Mouse (Mus musculus) naive thymus-derived CD4-positive, alpha-beta T cell, adult 2 months (primary cell): ENCODE data around the gene Nwd2.

Source experiments
- DNase-seq: peaks from one replicate; pipeline ENCODE4 v3.0.0-alpha.2; 2011; ENCODE audit warnings: low read depth

Gene Nwd2

DNA sequence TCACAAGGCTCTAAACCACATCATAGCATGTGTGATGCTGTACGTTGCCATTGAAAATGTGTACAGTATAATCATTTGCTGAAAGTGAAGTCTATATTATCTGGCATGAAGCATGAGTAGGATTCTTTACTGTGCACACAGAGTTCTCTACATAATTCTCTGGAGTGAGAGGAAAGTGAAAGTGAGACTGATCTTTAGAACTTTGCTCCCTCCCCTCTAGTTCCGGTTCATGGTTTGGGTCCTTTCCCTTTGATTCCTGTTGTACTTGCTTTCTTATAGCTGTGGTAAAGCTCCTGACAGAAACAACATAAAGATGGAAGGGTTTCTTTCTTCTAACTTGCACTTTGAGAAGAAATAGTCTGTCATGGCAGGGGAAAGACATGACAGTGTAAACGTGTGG, 107.0 kb downstream of the Nwd2 start:
- peak; percentile 30 for DNase-seq

DNA sequence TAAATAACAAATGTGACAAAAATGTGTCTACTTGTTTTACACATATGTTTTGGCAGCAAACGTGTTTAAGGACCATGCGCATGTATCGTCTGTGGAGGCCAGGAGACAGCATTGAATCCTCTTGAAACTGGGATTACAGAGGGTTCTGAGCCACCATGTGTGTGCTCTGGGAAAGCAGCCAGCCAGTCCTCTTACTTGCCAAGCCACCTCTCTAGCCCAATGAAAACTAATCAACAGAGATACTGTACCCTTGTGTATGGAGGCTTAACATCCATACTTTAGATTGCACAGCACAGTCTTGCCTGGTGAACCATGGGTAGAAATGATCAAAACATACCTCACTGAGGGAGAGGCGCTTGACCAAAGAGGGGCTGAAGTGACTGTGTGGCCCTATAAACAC, 117.0 kb downstream of the Nwd2 start:
- no peak for DNase-seq

DNA sequence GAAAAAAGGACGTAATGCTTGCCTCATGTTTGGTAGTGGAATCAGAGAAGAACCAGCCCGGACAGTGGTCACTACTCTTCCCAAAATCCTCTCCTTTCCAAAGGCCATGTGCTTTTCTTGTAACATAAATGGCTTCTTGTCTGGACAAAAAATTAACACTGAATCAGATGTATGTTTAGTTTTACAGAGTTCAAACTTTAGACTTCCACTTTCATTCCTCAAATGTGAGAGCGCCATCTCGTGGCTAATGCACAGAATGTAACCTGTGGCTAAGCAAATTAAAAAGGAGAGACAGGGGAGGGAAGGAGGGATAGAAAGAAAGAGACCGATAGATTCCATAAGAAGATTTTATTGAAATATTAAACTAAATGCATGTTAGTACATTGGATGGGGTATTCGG, 117.8 kb downstream of the Nwd2 start:
- DNase-seq = peak; percentile 63

DNA sequence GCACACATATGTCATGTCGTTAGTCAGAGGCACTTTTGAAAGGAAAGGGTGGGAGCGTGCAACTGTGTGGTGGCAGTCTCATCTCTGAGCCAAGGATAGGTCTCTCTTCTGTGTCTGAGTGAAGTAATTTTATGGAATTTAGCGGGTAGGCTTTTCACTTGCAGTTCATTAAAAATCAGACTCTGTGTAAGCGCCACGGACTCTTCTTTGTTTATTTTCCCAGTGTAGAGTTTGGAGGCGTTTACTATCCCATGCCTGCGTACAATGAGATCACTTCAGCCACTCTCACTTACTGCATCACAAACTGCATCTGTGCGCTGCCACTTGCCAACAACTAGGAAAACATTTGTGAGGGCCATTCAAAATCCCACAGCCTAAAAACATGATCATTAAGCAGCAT, 118.6 kb downstream of the Nwd2 start:
- no peak for DNase-seq

DNA sequence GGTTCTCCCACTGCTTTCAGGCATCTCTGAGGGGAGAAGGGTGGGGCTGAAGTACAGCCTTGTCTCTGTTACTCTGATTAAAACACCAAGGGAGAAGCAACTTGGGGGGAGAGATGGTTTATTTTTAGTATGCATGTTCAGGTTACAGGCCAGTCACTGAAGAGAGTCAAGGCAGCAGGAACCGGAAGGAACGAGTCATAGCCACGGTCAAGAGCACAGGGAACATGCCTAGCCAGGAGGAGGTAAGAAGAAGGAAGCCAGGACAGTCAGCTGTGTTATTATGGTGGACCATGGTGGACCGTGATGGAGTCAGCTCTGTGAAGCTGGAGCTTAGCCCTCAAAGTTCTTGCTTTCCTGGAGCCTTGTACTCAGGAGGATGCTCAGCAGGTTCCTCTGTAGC, 119.3 kb downstream of the Nwd2 start:
- no peak for DNase-seq

DNA sequence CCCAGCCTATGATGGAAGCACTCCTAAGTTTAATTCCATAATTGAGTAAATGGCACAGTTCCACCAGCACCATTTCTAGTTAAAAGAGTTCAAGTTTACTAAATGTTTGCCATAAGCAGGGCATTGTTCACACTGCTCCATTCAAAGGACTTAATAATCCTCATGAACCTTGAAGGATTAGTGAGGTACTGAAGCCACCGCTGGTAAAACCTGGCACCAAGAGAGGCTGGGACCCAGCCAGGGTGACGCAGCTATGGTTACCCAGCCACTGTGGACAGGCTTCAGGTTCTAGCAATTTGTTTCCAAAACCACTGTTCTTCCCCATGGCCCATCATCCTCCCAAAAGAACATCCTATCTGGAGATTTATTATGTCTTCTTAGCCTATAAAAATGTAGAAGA, 124.1 kb downstream of the Nwd2 start:
- no peak for DNase-seq

DNA sequence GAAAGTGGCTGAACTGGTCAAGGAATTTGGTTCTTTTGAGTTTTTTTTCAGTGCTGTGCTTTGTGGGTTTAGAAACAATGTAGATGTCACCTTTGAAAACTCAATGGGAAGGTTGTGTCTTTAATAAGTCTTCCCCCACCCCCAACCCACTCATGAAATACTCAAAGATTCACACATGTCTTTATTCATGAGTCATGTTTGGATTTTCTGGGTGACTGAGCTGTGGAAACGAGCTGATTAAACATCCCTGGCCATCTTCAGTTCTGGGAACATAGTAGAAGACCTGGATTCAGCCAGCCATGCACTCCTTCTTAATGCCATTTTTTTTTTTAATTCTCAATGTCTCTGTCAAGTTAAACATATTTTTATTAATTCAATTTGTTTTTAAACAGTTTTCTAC, 124.7 kb downstream of the Nwd2 start:
- no peak for DNase-seq

DNA sequence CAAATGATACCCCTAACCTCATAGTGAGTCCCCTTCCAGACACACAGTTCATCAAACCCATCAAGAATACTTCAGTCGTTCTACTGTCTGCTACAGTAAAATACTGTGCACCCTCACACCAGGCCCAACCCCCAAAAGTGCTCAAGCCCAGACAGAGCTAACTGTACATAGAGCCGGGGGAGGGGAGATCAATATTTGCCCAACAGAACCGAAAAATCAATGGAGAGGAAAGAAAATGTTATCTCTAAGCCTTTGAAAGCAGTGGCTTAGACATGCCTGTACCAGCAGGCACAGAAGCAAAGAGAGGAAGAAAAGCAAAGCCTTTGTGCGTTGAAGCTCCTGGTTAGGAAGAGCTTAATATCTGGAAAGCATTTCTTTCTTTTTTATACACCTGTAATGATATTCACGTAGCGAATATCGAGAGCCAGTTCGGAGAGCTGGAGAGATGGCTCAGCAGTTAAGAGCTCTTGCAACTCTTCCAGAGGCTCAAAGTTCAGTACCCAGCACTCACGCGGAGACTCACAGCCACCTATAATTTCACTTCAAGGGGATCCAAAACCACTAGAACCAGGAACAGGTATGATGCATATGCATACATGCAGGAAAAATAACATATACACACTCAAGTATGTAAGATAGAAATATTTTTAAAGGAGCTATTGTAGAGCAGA, 139.4 kb downstream of the Nwd2 start:
- DNase-seq = no peak

DNA sequence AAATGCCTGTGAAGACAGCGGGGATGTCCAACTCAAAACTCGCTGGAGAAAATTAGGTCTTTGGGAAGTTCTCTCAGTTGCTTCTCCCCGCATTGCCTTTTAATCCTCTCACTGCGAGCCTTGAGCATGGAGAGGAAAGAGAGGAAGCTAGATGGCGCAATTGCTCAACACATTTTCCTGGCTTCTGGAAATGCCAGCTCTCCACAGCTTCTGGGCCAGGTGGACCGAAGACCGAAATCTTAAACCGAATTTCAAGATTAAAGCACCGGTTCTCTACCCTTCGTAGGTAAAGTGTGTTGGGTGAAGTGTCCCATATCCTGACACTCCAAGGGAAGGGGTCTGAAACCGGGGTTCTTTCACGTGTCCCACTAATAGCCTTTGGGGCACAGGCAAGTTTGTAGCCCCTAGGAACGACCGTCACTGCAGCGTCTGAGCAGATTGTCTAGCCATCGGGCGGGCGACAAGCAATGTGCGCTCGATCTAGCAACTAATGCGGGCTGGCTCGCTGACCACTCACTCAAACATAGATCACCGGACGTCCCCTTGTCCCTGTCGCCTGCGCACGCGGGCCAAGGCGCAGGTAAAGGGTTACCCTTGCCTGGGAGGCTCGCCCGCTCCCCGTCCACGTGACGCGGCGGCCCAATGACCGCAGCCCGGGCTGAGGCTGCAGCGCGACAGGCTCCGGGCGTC, 163.1 kb downstream of the Nwd2 start, which contains the start of gene 0610040J01Rik:
TSS of gene 0610040J01Rik (plus strand) at position 545 of the 690 bp plus-strand sequence.
- DNase-seq = peak; percentile 67

DNA sequence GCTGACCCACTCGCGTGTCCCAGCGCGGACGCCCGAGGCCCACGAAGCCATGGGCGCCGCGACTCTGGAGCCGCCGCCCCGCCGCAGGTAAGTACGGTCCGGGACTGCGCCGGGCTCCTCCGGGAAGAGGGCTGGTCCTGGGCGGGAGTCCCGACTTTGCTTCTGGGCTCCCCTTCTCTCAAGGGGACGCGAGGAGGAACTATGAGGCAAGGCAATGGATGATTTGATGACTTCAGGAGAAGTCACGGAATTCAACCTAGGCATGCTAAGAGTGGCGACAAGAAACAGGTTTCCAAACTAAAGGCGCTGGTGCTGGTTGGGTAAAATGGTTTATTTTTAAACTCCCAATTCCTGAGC, 163.6 kb downstream of the Nwd2 start:
- no peak for DNase-seq

DNA sequence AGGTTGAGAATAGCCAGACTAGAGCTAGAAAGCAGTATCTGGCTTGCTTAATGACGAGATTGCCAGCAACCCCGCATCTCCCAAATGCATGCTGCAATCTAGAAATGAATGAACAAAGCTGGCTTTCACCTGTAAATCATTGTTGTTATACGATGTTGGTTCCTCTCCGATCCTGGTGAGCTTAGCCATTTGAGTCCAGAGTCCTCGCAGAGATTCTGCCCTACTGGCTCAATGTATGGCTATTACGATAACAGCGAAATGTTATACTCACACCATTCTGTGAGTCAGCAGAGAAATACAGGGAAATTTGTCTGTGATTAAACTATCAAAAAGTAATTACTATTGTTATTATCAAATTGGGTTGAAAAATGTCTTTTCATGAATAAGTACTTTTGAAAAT, 167.7 kb downstream of the Nwd2 start:
- no peak for DNase-seq

DNA sequence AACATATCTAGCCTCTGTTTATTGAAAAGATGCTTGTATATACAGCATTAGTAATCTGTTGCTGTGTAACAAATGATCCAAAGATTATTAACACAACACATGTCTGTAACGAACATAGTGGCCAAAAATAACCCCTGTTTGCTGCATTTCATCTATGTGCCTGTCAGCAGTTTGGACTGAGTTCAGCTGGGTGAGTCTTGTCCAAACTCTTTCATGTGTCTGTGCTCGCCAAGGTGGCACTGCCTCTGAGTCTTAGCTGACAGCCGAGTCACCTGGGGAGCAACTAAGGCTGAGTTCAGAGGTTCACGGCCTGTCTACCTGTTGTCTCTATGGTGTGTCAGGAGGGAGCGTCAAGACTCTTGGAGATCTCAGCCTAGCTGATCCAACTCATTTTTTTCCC, 168.4 kb downstream of the Nwd2 start:
- no peak for DNase-seq

DNA sequence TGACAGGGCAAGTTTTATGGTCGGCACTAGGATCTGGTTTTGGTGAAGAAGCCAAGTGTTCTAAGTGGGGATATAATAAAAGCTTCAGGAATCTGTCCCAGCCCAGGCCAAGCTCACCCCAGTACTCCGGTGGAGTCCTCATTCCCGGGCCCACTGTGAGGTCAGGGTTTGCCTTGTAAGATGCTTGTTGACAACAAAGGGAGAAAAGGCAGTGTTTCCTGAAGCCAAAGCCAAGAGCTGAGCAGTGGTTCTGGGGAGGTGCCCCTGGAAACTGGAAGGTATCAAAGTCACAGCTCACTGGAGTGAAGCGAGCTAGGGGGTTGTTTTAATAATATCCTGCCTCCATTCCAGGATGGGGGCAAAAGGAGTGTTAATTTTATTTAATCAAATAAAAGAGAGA, 170.1 kb downstream of the Nwd2 start:
- DNase-seq = no peak

DNA sequence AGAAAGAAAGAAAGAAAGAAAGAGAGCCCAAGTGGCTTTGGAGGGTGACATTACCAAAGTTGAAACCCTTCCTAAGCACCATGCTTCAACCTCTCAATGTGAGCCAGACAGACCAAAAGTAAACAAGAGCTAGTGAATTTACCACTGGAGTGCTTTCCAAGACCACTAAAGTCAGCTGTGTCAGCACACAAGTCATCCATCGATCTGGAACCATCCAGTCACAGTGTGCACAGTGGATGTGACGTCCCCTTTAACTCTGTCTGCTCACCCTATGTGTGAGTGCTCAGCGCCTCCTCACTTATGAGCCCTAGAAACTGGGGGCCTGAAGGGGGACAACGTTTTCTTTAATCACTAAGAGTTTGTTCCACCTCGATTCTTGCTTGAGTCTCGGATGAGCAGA, 170.6 kb downstream of the Nwd2 start:
- no peak for DNase-seq

DNA sequence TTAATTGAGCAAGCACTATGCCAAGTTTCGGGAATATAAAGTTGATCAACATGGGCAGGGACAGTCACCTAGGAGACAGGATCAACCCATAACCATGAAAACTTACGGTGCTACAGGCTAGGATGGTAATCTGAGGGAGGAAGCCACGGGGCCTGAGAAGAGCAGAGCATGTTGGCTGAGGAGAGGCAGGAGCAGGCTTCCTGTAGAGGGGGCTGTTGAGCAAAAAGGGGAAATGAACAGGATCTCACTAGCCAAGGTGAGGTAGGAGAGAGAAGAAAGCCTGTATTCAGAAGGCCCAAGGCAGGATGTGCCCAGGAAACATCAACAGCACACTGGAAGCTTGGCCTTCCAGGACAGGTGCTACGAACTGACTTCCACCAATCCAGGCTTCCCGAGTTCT, 172.3 kb downstream of the Nwd2 start:
- DNase-seq = peak; percentile 5

DNA sequence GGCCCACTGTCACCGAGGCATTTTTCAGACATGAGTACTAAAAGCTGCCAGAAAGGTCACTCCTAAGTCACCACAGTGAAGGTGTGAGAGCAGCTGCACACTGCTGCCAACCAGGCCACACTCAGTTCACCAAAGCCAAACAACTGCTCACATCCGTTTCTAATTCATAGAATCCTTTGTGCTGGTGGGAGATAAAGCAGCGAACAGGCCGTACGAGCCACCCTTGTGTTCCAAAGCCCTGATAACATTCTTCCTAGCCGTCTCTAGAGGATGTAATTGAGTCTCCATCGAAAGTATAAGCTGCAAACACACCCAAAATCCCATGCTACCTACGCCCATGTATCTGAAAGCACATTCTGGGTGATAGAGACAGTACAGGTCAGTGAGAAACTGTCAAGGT, 173.0 kb downstream of the Nwd2 start:
- no peak for DNase-seq

DNA sequence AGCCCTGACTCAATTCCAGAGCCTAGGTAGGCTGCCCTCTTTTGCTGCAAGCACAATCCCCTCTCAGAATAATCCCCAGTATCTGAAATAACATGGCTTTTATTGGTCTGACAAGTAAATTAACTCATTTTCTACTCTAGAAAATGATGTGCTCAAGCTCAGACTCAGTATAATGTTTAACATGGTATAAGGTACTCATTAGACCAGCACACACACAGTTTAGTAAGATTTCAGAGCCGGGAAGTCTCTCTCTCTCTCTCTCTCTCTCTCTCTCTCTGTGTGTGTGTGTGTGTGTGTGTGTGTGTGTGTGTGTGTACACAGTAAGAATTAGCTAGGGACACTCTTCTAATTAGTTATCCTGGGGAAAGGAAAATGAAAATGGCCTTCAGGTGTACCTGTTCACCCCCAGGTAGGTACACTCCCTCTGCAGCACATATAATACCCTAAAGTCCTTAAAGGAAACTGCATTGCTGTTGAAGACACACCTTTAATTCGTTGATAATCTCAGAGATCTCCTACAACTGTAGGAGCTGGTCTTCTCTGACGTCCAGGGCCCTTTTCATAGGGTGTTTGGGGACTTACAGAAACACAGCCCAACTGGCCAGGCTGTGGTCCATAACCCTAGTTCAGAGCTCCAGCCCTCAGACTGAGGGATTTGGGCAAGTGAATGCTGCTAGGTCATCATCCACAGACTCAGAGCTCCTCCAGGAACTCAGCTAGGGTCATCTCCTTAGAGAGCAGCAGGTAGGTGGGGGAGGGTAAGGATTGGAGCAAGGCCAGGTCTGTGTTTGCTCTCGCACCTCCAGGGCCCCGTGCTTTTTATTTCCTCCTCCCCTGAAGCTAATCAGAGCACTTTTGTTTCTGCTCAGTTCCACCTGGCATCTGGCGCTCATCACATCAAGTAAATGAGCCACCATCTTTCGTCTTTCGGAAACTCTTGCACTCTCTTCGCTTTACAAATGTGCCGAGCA, 174.7 kb downstream of the Nwd2 start:
- no peak for DNase-seq

DNA sequence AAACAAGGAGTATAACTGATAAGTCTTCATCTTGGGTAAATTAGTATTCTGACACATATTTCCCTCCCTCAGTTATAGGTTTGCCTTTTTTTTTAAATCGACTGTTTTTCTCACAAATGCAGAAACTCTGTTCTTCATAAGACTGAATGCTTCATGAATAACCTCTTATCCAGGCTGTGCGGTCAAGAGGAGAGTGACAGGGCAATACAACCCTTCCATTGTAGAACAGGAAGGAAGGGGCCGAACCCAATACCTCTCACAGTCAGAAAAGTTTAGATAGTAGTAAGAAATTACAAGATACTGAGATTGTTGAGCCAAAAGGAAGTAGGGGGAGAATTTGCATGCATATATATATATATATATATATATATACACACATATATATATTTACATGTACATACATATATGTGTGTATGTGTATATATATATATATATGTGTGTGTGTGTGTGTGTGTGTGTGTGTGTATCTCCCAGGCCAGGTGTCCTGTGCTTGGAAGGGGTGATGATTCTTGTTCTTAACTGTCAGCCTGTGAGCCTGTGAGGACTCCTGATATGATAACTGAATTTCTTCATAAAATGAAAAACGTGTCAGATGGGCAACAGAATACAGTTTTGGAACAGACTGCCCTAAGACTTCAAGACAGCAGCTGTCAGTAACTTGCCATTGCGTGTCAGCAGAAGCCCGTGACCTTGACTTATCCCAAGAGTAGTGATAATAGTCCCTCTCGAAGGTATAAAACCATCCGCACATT, 175.9 kb downstream of the Nwd2 start:
- DNase-seq = no peak

DNA sequence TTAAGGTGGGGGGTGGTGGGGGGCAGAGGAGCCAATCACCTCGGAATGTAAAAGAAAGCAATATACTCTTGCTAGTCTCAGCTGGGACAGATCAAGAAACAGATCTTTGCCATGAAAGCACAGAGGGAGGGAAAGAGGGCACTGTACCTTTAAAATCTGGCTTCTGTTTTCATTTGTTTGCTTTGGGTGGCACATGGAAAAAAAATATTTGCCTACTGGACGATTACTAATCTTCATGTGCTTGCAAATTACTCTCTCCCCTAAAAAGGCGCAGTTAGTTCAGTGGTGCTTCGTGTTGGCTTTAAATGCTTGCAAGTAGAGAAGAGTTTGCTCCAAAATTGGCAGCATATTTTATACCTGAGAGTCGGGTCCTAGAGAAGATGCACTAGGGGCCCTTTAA, 177.0 kb downstream of the Nwd2 start:
- no peak for DNase-seq

DNA sequence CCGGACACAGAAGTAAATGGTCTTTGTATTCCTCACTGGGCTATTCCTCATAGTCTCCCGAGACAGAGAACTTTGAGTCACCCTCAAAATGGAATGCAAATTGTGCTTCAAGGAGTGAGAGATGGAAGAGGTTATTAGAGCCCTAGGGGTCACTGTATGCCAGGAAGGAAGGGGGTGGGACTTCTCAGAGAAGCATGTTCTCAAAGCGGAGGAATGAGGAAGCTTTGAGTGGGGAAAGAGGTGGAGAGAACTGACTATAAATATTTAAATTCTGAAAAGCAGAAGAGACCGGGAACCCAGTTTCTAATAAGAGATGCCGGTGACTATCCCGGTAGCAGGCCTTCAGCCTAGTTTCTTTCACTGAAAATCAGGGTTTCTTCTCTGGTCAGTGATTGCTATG, 178.1 kb downstream of the Nwd2 start:
- no peak for DNase-seq

DNA sequence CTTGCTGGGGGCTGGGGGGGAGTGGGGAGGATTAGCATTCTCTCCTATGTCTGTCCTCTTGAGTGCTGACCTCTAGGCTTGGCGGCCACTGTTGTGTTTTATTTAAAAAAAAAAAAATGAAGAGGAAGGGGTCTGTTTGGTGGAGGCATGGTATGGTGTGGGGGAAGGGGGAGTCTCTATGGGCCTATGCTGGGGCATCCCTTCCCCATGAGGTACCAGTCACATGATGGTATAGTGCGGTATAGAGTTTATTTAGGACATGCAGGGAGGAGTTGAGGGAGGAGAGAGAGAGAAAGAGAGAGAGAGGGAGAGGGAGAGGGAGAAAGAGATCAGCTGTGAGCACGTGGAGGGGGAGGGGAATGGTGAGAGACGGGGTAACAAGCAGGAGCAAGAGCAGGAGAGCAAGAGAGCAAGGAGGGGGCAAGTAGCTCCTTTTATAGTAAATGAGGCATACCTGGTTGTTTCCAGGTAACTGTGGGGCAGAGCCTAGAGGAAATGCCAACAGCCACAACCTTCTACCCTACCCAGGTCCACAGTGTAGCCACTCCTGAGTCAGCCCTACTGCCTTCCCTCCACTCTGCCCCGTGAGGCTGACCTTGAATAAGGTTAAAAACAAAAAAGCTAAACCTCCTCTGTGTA, 178.6 kb downstream of the Nwd2 start:
- no peak for DNase-seq
